Mouse (Mus musculus) liver, embryonic 16.5 days (tissue): Measurements from ENCODE around the gene Tcte1. TPM values are rescaled to one million over a fixed set of nuclear protein-coding genes. Genes with fewer than 3 reads are reported as not detected.

Experiments used
- ATAC-seq: fragments of 200-750 bp; cut with Nextera tagmentation; 2 replicates; pipeline ENCODE4 v1.8.0; 2017; ENCODE audit warnings: low read depth, mild to moderate bottlenecking, moderate number of reproducible peaks, moderate library complexity
- H3K27ac ChIP-seq: fragments of 300-500 bp; sonication (generic); 2 replicates; pipeline ENCODE4 v1.5.1; 2014; ENCODE audit warnings: mild to moderate bottlenecking, low read length
- H3K27me3 ChIP-seq: fragments of 300-500 bp; sonication (generic); 2 replicates; pipeline ENCODE4 v1.6.1; 2014; ENCODE audit warnings: low read depth, low read length, mixed read lengths; ENCODE audit not compliant: control insufficient read depth, insufficient read depth
- H3K36me3 ChIP-seq: fragments of 300-500 bp; sonication (generic); 2 replicates; pipeline ENCODE4 v1.6.1; 2014; ENCODE audit warnings: mild to moderate bottlenecking; ENCODE audit not compliant: control insufficient read depth, insufficient read depth
- H3K4me1 ChIP-seq: fragments of 300-500 bp; sonication (generic); 2 replicates; pipeline ENCODE4 v1.6.1; 2014; ENCODE audit warnings: low read depth, low read length, mixed read lengths; ENCODE audit not compliant: control insufficient read depth
- H3K4me2 ChIP-seq: fragments of 300-500 bp; sonication (generic); 2 replicates; pipeline ENCODE4 v1.6.1; 2014; ENCODE audit warnings: low read depth, low read length, mixed read lengths
- H3K4me3 ChIP-seq: fragments of 300-500 bp; sonication (generic); 2 replicates; pipeline ENCODE4 v1.5.1; 2014; ENCODE audit warnings: low read depth, mild to moderate bottlenecking, low read length
- H3K9ac ChIP-seq: fragments of 300-500 bp; sonication (generic); 2 replicates; pipeline ENCODE4 v1.6.1; 2014; ENCODE audit warnings: low read depth, low read length
- H3K9me3 ChIP-seq: fragments of 300-500 bp; sonication (generic); replicated peaks from 2 replicates; pipeline ENCODE4 v1.6.1; 2016; ENCODE audit warnings: low read length; ENCODE audit not compliant: control insufficient read depth
- WGBS: fragments of 180-500 bp; shearing (Covaris S2); extraction: QIAGEN DNeasy Blood & Tissue Kit; methylation state at CpG from one replicate; pipeline ENCODE4 v1.1.7; 2014; ENCODE audit not compliant: insufficient replicate concordance; 5-methylcytosine and 5-hydroxymethylcytosine counted together
- polyA plus RNA-seq: library from polyadenylated mRNA; unstranded; fragments of >200 nt; fragmentation: Nextera tagmentation; extraction: Ambion mirVana; gene quantifications from 2 replicates; pipeline ENCODE4 v1.2.1, GENCODE M21; 2015

Gene Tcte1
- polyA plus RNA-seq, 1 experiment from 2014 or later: not detected

GRCm38 (mm10) chr17:45555452-45556106 lies 32.3 kb downstream of the Tcte1 start, which contains the start of gene Nfkbie:
Gene Nfkbie (plus strand): TSS chr17:45555703.
- peak; percentile 81 for ATAC-seq
- Histone ChIP-seq H3K27me3 (peaks cover 31% of the 10 kb centered on the region), H3K4me1 (peaks cover 18% of the 10 kb centered on the region), H3K9ac (peak within 1 kb of the TSS; percentile 58), H3K27ac (no peak within 1 kb of the TSS), H3K36me3 (no peaks in the 10 kb centered on the region), H3K4me3 (peak within 1 kb of the TSS; percentile 72), H3K4me2 (peak within 1 kb of the TSS; percentile 95), H3K9me3 (no peaks in the 10 kb centered on the region)
- WGBS: under 1% methylated on average over 44 of the region's 45 CpGs

- H3K4me3 ChIP-seq: peak overlapping the region; percentile 72
- H3K9me3 ChIP-seq: no peaks in the 10 kb centered on the region
- ATAC-seq: no peak
- no peak overlapping the region for H3K27ac ChIP-seq
- 1% methylated on average over 14 of the region's 14 CpGs for WGBS
- peak overlapping the region; percentile 58; the same call in 1 of the 2 replicates for H3K9ac ChIP-seq
- peak overlapping the region; percentile 95 for H3K4me2 ChIP-seq
- peaks cover 26% of the 10 kb centered on the region for H3K27me3 ChIP-seq
- H3K4me1 ChIP-seq: peaks cover 18% of the 10 kb centered on the region
- no peaks in the 10 kb centered on the region for H3K36me3 ChIP-seq
These were observed 32.9 kb downstream of the Tcte1 start for GRCm38 (mm10) chr17:45556107-45556489.

- Histone ChIP-seq H3K9ac (0 out of 2 replicates have a peak overlapping the region, but pooled peaks have one; percentile 58), H3K4me3 (peak overlapping the region; percentile 72), H3K27ac (no peak overlapping the region), H3K9me3 (no peaks in the 10 kb centered on the region), H3K4me1 (peaks cover 18% of the 10 kb centered on the region), H3K27me3 (peaks cover 21% of the 10 kb centered on the region), H3K4me2 (peak overlapping the region; percentile 95), H3K36me3 (no peaks in the 10 kb centered on the region)
- 36% methylated on average over 3 of the region's 3 CpGs for WGBS
- ATAC-seq: no peak
These were observed 33.4 kb downstream of the Tcte1 start for GRCm38 (mm10) chr17:45556514-45557245.

GRCm38 (mm10) chr17:45557246-45557824 lies 34.1 kb downstream of the Tcte1 start:
- Histone ChIP-seq H3K4me1 (peaks cover 16% of the 10 kb centered on the region), H3K27ac (no peak overlapping the region), H3K27me3 (peaks cover 18% of the 10 kb centered on the region), H3K4me3 (0 out of 2 replicates have a peak overlapping the region, but pooled peaks have one; percentile 5), H3K9ac (no peak overlapping the region), H3K36me3 (no peaks in the 10 kb centered on the region), H3K9me3 (no peaks in the 10 kb centered on the region), H3K4me2 (peak overlapping the region; percentile 34)
- 0 out of 2 replicates have a peak, but pooled peaks have one; percentile 12 for ATAC-seq
- WGBS: 39% methylated on average over 7 of the region's 7 CpGs

- H3K36me3 ChIP-seq: no peaks in the 10 kb centered on the region
- WGBS: 47% methylated on average over 16 of the region's 16 CpGs
- ATAC-seq: no peak
- no peaks in the 10 kb centered on the region for H3K9me3 ChIP-seq
- H3K9ac ChIP-seq: no peak overlapping the region
- peaks cover 18% of the 10 kb centered on the region for H3K27me3 ChIP-seq
- H3K4me1 ChIP-seq: peaks cover 16% of the 10 kb centered on the region
- no peak overlapping the region for H3K4me3 ChIP-seq
- H3K27ac ChIP-seq: no peak overlapping the region
- H3K4me2 ChIP-seq: peak overlapping the region; percentile 34; the same call in 1 of the 2 replicates
These were observed 35.0 kb downstream of the Tcte1 start for GRCm38 (mm10) chr17:45557998-45558862.

GRCm38 (mm10) chr17:45559732-45560525 lies 36.7 kb downstream of the Tcte1 start:
- no peaks in the 10 kb centered on the region for H3K9me3 ChIP-seq
- H3K4me2 ChIP-seq: no peak overlapping the region
- no peak overlapping the region for H3K9ac ChIP-seq
- no peaks in the 10 kb centered on the region for H3K36me3 ChIP-seq
- no peak overlapping the region for H3K27ac ChIP-seq
- ATAC-seq: no peak
- WGBS: 74% methylated on average over 15 of the region's 15 CpGs
- peaks cover 18% of the 10 kb centered on the region for H3K27me3 ChIP-seq
- H3K4me1 ChIP-seq: peaks cover 23% of the 10 kb centered on the region
- H3K4me3 ChIP-seq: no peak overlapping the region

- WGBS: 65% methylated on average over 12 of the region's 12 CpGs
- no peak overlapping the region for H3K27ac ChIP-seq
- H3K36me3 ChIP-seq: peaks cover 17% of the 10 kb centered on the region
- H3K4me1 ChIP-seq: peaks cover 16% of the 10 kb centered on the region
- H3K9ac ChIP-seq: no peak overlapping the region
- no peaks in the 10 kb centered on the region for H3K9me3 ChIP-seq
- no peak overlapping the region for H3K4me3 ChIP-seq
- ATAC-seq: no peak
- no peak overlapping the region for H3K4me2 ChIP-seq
- H3K27me3 ChIP-seq: no peaks in the 10 kb centered on the region
These were observed 40.0 kb downstream of the Tcte1 start for GRCm38 (mm10) chr17:45563216-45563615.
